Mouse (Mus musculus): ENCODE data around the gene Sipa1l3. TPM values are rescaled to one million over a fixed set of nuclear protein-coding genes. Genes with fewer than 3 reads are reported as not detected.

The Sipa1l3 gene
- 12.2 to 30.0 TPM (median 15.8 TPM) in 3 replicates for total RNA-seq (2017)

- peak; percentile 96 for ATAC-seq (replicated peaks; ENCODE audit: insufficient number of reproducible peaks, low FRiP score, low TSS enrichment, poor library complexity, severe bottlenecking)
Observed at GRCm38 (mm10) chr7:29518421-29519210, at the start of gene Sipa1l3. TSS of gene Sipa1l3 (minus strand) at chr7:29518641.

- ATAC-seq (replicated peaks; ENCODE audit: insufficient number of reproducible peaks, low FRiP score, low TSS enrichment, poor library complexity, severe bottlenecking): no peak
Observed at GRCm38 (mm10) chr7:29563006-29563405, 44.6 kb upstream of the Sipa1l3 start.

- no peak for ATAC-seq (replicated peaks; ENCODE audit: insufficient number of reproducible peaks, low FRiP score, low TSS enrichment, poor library complexity, severe bottlenecking)
Observed at GRCm38 (mm10) chr7:29561046-29561445, 42.6 kb upstream of the Sipa1l3 start.

- no peak for ATAC-seq (replicated peaks; ENCODE audit: insufficient number of reproducible peaks, low FRiP score, low TSS enrichment, poor library complexity, severe bottlenecking)
Observed at GRCm38 (mm10) chr7:29559290-29559689, 40.8 kb upstream of the Sipa1l3 start.

GRCm38 (mm10) chr7:29558744-29559143, 40.3 kb upstream of the Sipa1l3 start:
- no peak for ATAC-seq (replicated peaks; ENCODE audit: insufficient number of reproducible peaks, low FRiP score, low TSS enrichment, poor library complexity, severe bottlenecking)

- no peak for ATAC-seq (replicated peaks; ENCODE audit: insufficient number of reproducible peaks, low FRiP score, low TSS enrichment, poor library complexity, severe bottlenecking)
Observed at GRCm38 (mm10) chr7:29556283-29556682, 37.8 kb upstream of the Sipa1l3 start.

GRCm38 (mm10) chr7:29555521-29555920, 37.1 kb upstream of the Sipa1l3 start:
- no peak for ATAC-seq (replicated peaks; ENCODE audit: insufficient number of reproducible peaks, low FRiP score, low TSS enrichment, poor library complexity, severe bottlenecking)

- ATAC-seq (replicated peaks; ENCODE audit: insufficient number of reproducible peaks, low FRiP score, low TSS enrichment, poor library complexity, severe bottlenecking): no peak
Observed at GRCm38 (mm10) chr7:29555051-29555450, 36.6 kb upstream of the Sipa1l3 start.

- ATAC-seq (replicated peaks; ENCODE audit: insufficient number of reproducible peaks, low FRiP score, low TSS enrichment, poor library complexity, severe bottlenecking): no peak
Observed at GRCm38 (mm10) chr7:29550691-29551090, 32.2 kb upstream of the Sipa1l3 start.

GRCm38 (mm10) chr7:29541608-29542007, 23.2 kb upstream of the Sipa1l3 start:
- no peak for ATAC-seq (replicated peaks; ENCODE audit: insufficient number of reproducible peaks, low FRiP score, low TSS enrichment, poor library complexity, severe bottlenecking)

GRCm38 (mm10) chr7:29541186-29541585, 22.7 kb upstream of the Sipa1l3 start:
- ATAC-seq (replicated peaks; ENCODE audit: insufficient number of reproducible peaks, low FRiP score, low TSS enrichment, poor library complexity, severe bottlenecking): no peak

- no peak for ATAC-seq (replicated peaks; ENCODE audit: insufficient number of reproducible peaks, low FRiP score, low TSS enrichment, poor library complexity, severe bottlenecking)
Observed at GRCm38 (mm10) chr7:29540631-29541030, 22.2 kb upstream of the Sipa1l3 start.

- peak; percentile 41; the same call in 1 of the 2 replicates for ATAC-seq (replicated peaks; ENCODE audit: insufficient number of reproducible peaks, low FRiP score, low TSS enrichment, poor library complexity, severe bottlenecking)
Observed at GRCm38 (mm10) chr7:29523700-29524099, 5.3 kb upstream of the Sipa1l3 start.

GRCm38 (mm10) chr7:29521841-29522575, 3.6 kb upstream of the Sipa1l3 start:
- ATAC-seq (replicated peaks; ENCODE audit: insufficient number of reproducible peaks, low FRiP score, low TSS enrichment, poor library complexity, severe bottlenecking): peak; percentile 48; the same call in 1 of the 2 replicates

GRCm38 (mm10) chr7:29521365-29521764, 2.9 kb upstream of the Sipa1l3 start:
- ATAC-seq (replicated peaks; ENCODE audit: insufficient number of reproducible peaks, low FRiP score, low TSS enrichment, poor library complexity, severe bottlenecking): no peak

GRCm38 (mm10) chr7:29520794-29521193, 2.4 kb upstream of the Sipa1l3 start:
- no peak for ATAC-seq (replicated peaks; ENCODE audit: insufficient number of reproducible peaks, low FRiP score, low TSS enrichment, poor library complexity, severe bottlenecking)

- no peak for ATAC-seq (replicated peaks; ENCODE audit: insufficient number of reproducible peaks, low FRiP score, low TSS enrichment, poor library complexity, severe bottlenecking)
Observed at GRCm38 (mm10) chr7:29519211-29519550, 740 bp upstream of the Sipa1l3 start.

- no peak for ATAC-seq (replicated peaks; ENCODE audit: insufficient number of reproducible peaks, low FRiP score, low TSS enrichment, poor library complexity, severe bottlenecking)
Observed at GRCm38 (mm10) chr7:29518054-29518420, 404 bp downstream of the Sipa1l3 start.

GRCm38 (mm10) chr7:29517178-29517577, 1.3 kb downstream of the Sipa1l3 start:
- no peak for ATAC-seq (replicated peaks; ENCODE audit: insufficient number of reproducible peaks, low FRiP score, low TSS enrichment, poor library complexity, severe bottlenecking)

- no peak for ATAC-seq (replicated peaks; ENCODE audit: insufficient number of reproducible peaks, low FRiP score, low TSS enrichment, poor library complexity, severe bottlenecking)
Observed at GRCm38 (mm10) chr7:29515652-29516051, 2.8 kb downstream of the Sipa1l3 start.
